Mouse (Mus musculus): Measurements from ENCODE around the gene Olfr869.

GRCm38 (mm10) chr9:20173957-20174356 is 45.1 kb downstream of the Olfr869 start, which contains the start of gene Olfr870:
- TF ChIP-seq CTCF (IDR thresholded peaks at IDR 0.05; ENCODE audit: borderline replicate concordance, extremely low read depth, insufficient read depth, insufficient read length) (no peak), POLR2A (IDR thresholded peaks at IDR 0.05; ENCODE audit: borderline replicate concordance, extremely low read depth, insufficient read depth, insufficient read length, poor library complexity, severe bottlenecking) (no peak)
